Mouse (Mus musculus) brown adipose tissue, adult 24 weeks (tissue): ENCODE data around the gene Armh3. TPM values are rescaled to one million over a fixed set of nuclear protein-coding genes. Genes with fewer than 3 reads are reported as not detected.

Source experiments
- H3K27ac ChIP-seq: fragments of 200-500 bp; replicated peaks from 2 replicates; pipeline ENCODE4 v1.5.1; 2012; ENCODE audit warnings: low read depth, mild to moderate bottlenecking, low read length
- H3K4me1 ChIP-seq: fragments of 200-500 bp; 2 replicates; pipeline ENCODE4 v1.6.1; 2012; ENCODE audit warnings: low read length, mixed read lengths; ENCODE audit not compliant: control insufficient read depth, insufficient read depth, insufficient read length
- H3K4me3 ChIP-seq: fragments of 200-500 bp; 2 replicates; pipeline ENCODE4 v1.5.1; 2012; ENCODE audit warnings: low read depth, mild to moderate bottlenecking, low read length, moderate library complexity; ENCODE audit not compliant: insufficient read depth
- polyA plus RNA-seq: library from polyadenylated mRNA; stranded (reverse); fragments of >200 nt; gene quantifications from 2 replicates; pipeline ENCODE4 v1.2.4, GENCODE M21; 2012; ENCODE audit not compliant: missing spikeins, insufficient read depth, insufficient read length

The Armh3 gene
- polyA plus RNA-seq, 1 experiment, result 8.3 TPM

DNA sequence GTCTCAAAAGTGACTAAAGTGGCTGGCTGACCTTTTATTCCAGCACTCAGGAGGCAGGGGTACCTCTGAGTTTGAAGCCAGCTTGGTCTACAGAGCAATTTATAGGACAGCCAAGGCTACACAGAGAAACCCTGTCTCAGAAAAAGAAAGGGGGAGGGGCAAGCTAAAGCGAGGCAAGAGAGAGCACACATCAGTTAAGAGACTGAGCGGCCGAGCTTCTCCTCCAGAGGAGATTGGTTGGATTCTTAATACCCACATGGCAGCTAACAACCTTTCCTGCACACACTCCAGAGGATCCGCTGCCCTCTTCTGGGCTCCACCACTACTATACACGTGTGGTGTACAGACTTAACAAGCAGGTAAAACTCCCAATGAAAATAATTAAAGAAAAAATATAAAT lies 85.3 kb downstream of the Armh3 start:
- H3K27ac ChIP-seq, result no peak overlapping the region
- no peaks in the 10 kb centered on the region for H3K4me1 ChIP-seq
- H3K4me3 ChIP-seq, result no peak overlapping the region

DNA sequence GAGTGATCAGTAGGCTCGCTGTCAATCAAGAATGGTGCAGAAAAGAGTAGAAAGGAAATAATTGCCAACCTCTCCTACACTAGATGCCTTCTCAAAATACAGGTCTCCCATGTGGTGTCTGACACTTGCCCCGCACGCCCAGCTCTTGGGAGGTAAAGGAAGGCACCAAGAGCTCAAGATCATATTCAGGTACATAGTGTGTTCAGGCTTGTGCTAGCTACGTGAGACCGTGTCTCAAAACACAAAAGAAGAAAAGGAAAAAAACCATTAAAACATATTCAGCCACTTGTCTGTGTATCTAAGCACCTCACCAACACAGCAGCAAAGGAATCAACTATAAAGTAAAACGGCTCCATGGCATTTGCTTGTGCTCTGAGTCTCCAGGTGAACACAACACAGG lies 85.9 kb downstream of the Armh3 start:
- Histone ChIP-seq H3K4me1 (no peaks in the 10 kb centered on the region), H3K27ac (no peak overlapping the region), H3K4me3 (no peak overlapping the region)

DNA sequence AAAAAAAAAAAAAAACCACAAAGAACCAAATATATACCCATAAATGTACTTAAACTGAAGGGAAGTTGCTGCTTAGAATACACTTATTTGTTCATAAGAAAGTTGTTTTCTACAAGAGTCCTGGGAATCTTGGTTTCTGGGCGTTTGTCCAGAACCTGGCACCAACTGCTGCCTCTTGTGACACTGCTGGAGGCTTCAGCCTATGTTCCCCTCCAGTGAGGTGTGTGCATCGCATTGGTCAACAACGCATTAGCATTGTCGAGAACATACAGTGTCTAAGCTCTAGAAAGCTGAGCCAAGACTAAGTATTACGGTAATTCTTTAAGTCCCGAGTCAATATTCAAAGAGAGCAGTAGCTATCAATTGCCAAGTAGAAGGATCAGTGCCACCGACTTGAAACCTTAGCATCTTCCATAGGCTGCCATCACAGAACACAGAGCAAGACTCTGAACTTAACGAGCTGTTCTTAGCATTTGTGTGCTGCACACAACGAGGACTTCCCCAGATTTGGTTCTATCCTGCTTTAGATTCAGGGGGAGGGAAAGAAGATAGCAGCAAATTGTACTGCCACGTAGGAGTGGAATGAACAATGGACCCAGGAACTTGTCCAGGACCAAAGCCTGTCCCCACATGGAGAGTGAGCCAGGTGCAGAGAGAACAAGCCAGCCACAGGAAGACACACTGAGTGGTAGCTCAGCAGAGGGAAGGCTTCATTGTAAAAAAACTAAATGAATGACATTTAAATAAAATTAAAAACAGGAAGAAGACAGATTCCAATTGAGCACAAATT lies 86.9 kb downstream of the Armh3 start:
- Histone ChIP-seq H3K4me1 (no peaks in the 10 kb centered on the region), H3K4me3 (no peak overlapping the region), H3K27ac (no peak overlapping the region)

DNA sequence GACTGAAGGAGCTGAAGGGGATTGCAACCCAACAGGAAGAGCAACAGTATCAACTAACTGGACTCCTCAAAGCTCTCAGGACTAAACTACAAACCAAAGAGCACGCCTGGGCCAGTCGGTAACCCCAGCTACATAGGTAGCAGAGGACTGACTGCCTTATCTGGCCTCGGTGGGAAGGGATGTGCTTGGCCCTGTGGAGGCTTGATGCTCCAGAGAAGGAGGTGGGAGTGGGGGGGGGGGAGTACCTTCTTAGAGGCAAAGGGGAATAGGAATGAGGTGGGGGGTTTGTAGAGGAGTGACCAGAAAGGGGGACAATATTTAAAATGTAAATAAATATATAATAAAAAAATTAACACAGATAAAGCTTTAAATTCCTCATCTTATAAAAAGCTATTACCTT lies 90.0 kb downstream of the Armh3 start:
- Histone ChIP-seq H3K27ac (no peak overlapping the region), H3K4me1 (no peaks in the 10 kb centered on the region), H3K4me3 (no peak overlapping the region)

DNA sequence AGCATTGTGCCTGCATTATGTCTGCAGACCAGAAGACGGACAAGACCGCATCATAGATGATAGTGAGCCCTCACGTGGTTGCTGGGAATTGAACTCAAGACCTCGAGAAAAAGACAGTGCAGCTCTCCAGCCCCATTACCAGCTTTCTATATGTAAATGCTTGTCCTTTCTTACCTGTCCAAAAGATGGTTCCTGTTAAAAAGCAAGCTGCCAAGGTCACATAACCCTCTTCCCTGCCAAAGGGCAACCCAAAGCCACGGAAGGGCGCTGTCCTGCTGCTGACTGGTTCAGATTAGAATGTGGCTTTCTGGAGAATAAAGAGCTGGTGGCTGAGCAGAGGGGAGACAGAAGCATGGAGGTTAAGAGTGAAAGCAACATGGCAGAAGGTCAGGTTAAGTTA lies 90.9 kb downstream of the Armh3 start:
- Histone ChIP-seq H3K4me1 (no peaks in the 10 kb centered on the region), H3K27ac (no peak overlapping the region), H3K4me3 (no peak overlapping the region)

DNA sequence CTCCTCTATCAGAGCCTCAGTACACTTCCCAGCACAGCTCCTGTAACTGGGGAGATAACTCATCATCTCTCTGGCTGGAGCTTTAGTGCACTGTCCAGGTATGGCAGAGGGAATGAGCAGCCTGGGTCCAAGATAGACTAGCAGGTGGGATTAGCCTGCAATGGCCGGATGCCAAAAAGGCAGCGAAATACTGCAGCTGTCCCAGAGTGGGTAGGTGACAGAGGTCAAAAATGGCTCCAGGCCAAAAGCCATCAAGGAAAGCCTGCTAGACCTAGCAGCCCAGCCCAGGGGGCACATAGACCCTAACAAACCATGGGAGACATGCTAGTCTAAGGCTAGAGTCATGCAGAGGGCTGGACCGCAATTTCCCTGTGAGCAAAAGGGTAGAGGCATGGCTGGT lies 94.4 kb downstream of the Armh3 start:
- no peak overlapping the region for H3K27ac ChIP-seq
- H3K4me3 ChIP-seq, result no peak overlapping the region
- H3K4me1 ChIP-seq, result no peaks in the 10 kb centered on the region

DNA sequence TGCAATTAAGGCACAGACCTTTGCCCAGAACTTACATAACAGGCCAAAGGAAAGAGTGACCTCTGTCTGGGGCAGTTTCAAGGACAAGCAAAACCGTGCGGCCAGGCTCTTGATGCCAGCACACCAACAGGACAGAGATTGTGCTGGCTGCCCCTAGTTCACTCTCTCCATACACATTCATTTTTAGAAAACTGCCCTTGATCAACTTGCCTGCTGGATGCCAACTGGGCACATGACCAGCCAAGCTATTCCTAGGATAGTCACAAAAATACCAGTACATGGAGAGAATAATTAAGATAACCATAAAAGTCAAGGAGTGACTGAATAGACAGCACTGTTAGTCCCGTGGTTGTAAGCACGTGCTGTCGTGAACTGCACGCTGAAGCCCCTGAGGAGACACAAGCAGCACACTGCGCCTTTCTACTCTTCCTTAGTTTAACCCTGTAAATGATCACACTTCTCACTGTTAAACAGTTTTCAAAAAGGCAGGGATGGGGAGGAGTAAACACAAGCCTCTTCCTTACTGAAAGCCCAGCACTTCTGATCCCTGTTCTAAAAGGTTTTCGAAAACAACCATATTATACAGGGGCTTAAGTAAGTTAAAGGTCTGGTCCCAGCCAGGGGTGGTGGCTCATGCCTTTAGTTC lies 95.8 kb downstream of the Armh3 start:
- peak overlapping the region; percentile 83 for H3K27ac ChIP-seq
- H3K4me3 ChIP-seq, result no peak overlapping the region

DNA sequence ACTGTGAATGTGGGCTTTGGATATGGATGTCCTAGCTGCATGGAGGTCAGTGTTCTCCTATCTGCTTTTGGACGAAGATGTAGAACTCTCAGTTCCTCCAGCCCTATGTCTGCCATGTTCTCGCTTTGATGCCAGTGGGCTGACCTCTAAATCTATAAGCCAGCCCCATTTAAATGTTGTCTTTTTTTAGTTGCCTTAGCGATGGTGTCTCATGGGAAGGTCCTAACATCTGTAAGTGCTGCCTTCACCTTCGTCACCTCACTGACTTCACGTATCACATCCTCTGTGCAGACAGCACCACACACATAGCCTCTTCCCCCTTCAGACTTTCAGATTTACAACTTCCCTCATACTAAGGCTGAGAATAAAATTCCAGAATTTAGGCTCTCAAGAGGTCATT lies 97.5 kb downstream of the Armh3 start:
- Histone ChIP-seq H3K4me1 (no peaks in the 10 kb centered on the region), H3K4me3 (no peak overlapping the region), H3K27ac (no peak overlapping the region)

More for the DNA sequence above, 95.8 kb downstream of the Armh3 start:
- H3K4me1 ChIP-seq, result no peaks in the 10 kb centered on the region

DNA sequence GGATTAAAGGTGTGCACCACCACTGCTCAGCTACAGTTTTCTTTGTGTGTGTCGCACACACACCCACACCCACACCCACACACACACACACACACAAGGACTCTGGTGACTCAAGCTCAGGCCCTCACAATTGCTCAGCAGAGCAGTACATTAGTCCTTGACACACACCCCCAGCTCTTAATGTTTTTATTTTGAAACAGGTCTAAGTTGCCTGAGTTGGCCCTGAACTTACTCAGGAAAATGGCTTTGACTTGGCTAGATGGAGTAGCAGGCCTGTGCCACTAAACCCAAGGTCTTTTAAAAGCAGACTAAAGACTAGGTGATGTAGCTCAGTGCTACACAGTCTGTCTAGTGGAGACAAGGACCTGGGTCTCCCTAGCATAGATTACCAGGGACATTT lies 102.6 kb downstream of the Armh3 start:
- Histone ChIP-seq H3K27ac (no peak overlapping the region), H3K4me3 (no peak overlapping the region), H3K4me1 (no peaks in the 10 kb centered on the region)

DNA sequence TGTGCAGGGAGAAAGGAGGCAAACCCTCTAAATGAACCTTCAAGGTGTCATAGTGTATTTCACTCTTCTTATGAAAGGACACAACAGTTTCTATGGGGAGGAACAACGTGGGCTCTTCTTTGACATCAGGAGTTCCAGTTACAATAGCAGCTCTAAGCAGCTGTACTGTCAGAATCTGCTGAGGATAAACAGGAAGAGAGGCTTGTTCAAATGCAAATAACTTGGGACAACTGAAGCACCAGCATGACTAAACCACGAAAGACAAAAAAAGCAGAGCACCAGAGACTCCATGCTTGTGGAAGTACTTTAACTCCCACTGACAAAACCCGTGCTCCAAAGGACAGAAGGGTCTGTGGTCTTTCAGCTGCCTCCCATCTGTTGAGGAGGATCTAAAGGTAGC lies 116.2 kb downstream of the Armh3 start:
- H3K4me3 ChIP-seq, result no peak overlapping the region
- H3K4me1 ChIP-seq, result no peaks in the 10 kb centered on the region
- H3K27ac ChIP-seq, result no peak overlapping the region

DNA sequence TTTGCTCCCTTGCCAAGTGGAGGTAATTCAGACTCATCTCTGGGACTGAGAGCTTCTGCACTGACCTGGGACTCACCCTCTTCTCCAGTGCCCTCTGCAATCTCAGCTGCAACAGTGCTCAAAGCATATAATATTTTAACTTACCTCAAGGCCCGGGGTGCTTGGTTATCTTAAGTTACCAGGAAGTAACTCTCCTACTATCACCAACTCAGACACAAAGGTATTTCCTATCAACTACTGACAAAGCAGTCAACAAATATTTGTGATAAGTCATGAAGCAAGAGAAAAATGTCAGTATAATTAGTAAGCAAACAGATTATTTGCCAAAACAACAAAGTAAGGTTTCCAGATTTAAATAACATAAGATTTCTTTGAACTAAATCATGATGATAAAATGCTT lies 125.0 kb downstream of the Armh3 start:
- no peaks in the 10 kb centered on the region for H3K4me1 ChIP-seq
- H3K27ac ChIP-seq, result no peak overlapping the region
- no peak overlapping the region for H3K4me3 ChIP-seq

DNA sequence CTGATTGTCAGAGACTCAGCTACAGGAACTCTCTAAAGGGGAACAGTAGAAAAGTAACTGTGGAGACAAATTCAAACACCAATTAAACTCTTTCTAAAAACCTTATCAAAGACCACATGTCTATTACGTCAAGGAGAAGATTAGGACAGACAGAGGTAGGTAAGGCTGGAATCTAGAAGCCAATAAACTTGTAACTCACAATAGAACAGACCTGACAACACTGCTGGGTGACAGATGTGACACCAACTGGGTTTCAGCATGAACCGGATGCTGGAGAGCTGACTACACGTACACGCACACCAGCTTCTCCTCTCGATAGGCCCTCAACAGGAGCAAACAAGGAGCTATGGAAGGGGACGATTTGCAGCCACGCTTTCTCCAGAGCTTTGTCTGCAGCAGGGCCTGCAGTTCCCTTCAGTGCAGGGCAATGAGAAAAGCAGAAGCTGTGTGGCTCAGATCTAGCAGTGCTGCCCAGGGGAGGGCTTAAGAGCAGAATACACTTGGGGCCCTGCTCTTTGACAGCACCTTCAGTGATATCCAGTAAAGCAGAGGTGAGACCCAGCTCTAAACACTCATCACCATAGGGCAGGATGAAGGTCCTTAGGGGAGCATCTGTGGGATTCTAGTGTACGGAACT lies 142.9 kb downstream of the Armh3 start:
- Histone ChIP-seq H3K4me1 (no peaks in the 10 kb centered on the region), H3K4me3 (no peak overlapping the region), H3K27ac (no peak overlapping the region)

DNA sequence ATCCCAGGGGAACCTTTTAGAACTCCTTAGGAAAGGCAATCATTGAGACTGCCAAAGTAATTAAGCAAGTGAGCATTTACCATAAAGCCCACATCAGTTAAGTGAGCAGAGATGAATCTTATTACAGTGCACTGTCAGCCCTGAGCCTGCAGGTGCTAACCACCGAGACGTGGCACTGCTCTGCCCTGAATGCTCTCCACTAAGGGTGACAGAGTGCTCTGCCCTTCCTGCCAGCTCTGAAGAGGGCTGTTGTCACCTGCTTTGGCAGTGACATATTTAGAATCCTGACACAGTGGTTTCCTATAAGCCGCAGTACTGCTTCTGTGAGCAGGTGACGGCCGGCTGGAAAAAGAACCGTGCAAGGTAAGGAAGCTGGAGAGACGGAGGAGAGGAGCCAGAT lies 143.8 kb downstream of the Armh3 start:
- no peaks in the 10 kb centered on the region for H3K4me1 ChIP-seq
- no peak overlapping the region for H3K4me3 ChIP-seq
- no peak overlapping the region for H3K27ac ChIP-seq

DNA sequence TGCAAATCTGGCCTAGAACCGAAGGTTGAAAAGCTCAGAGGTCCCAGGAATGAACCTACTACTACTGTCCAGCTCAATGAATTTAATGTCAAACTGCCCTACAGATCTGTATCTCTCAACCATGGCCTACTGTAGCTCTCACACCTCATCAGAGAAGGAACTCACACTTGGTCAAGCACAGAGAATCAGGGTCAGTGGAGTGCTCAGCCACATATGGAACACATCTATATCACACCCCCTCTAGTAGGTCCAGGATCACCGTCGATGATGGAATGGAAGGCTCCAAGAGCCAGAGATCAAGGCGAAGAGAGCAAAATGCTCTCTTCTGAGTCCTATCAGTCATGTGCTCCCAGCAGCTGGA lies 150.6 kb downstream of the Armh3 start:
- H3K27ac ChIP-seq, result no peak overlapping the region

DNA sequence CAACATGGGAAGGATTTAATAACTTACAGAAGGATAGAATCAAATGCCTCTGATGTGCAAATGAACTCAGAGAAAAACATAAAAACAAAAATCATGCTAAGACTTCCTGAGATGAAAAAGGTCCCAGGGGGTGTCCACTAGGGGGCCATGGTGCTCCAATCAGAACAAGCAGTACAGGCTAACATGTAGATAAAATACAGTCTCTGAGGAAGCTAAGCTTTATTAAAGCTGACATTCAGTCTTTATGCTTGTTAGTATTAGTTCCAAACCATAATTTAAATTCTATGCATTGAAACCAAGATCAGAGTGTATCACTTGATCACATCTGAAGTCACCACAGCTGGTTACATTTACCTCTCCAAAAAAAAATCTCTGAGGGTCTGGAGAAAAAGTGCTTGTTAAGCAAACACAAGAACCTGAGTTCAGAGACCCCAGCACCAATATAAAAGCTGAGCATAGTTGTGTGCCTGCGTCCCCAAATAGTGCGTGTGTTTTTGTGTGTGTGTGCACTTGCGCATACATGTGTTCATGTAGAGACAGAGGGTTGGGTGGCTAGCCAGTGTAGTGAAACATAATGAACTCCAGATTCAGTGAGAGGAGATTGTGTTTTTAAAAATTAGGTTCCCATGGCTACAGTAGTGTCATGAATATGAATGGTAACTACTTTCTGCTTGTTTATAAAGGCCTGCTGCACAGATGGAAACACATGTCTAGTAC lies 151.1 kb downstream of the Armh3 start:
- H3K27ac ChIP-seq, result no peak overlapping the region
- no peaks in the 10 kb centered on the region for H3K4me1 ChIP-seq
- H3K4me3 ChIP-seq, result no peak overlapping the region

More for the DNA sequence above, 150.6 kb downstream of the Armh3 start:
- Histone ChIP-seq H3K4me3 (no peak overlapping the region), H3K4me1 (no peaks in the 10 kb centered on the region)
